Mouse (Mus musculus) heart, adult 18-20 months (tissue): Measurements from ENCODE around the gene Enthd1. TPM values are rescaled to one million over a fixed set of nuclear protein-coding genes. Genes with fewer than 3 reads are reported as not detected.

Experiments used
- DNase-seq, 2 experiments: peaks; one replicate each; pipeline ENCODE4 v3.0.0; 2021 to 2022; ENCODE audit warnings: mixed read lengths in 1 of 2
- total RNA-seq, 2 experiments: library from RNA; stranded (reverse); gene quantifications; 2 replicates each; pipeline ENCODE4 v1.2.3; 2021

Gene Enthd1
- total RNA-seq, 2 experiments from 2014 or later, result not detected

- DNase-seq, result no peak
Observed at GRCm38 (mm10) chr15:80574211-80575040, 9.5 kb upstream of the Enthd1 start.

GRCm38 (mm10) chr15:80572811-80573520 lies 8.0 kb upstream of the Enthd1 start:
- peak; percentile 32 to 41 for DNase-seq

GRCm38 (mm10) chr15:80572291-80572690 lies 7.3 kb upstream of the Enthd1 start, which contains the start of gene Grap2:
Gene Grap2, plus strand, starts transcription at chr15:80572594.
- peak in 1 of 2 experiments; percentile 36 for DNase-seq

GRCm38 (mm10) chr15:80571611-80572010 lies 6.7 kb upstream of the Enthd1 start:
- no peak for DNase-seq

- DNase-seq, result no peak
Observed at GRCm38 (mm10) chr15:80570226-80570625, 5.3 kb upstream of the Enthd1 start.

- no peak for DNase-seq
Observed at GRCm38 (mm10) chr15:80569205-80569604, 4.2 kb upstream of the Enthd1 start.

GRCm38 (mm10) chr15:80567731-80568130 lies 2.8 kb upstream of the Enthd1 start:
- DNase-seq, result no peak

GRCm38 (mm10) chr15:80567139-80567538 lies 2.2 kb upstream of the Enthd1 start:
- DNase-seq, result no peak

- DNase-seq, result no peak
Observed at GRCm38 (mm10) chr15:80566696-80567095, 1.7 kb upstream of the Enthd1 start.

- no peak for DNase-seq
Observed at GRCm38 (mm10) chr15:80563634-80564208, 1.2 kb downstream of the Enthd1 start.

- DNase-seq, result no peak
Observed at GRCm38 (mm10) chr15:80562446-80562845, 2.5 kb downstream of the Enthd1 start.

GRCm38 (mm10) chr15:80560646-80561580 lies 4.0 kb downstream of the Enthd1 start:
- no peak for DNase-seq

- DNase-seq, result no peak
Observed at GRCm38 (mm10) chr15:80559978-80560377, 5.0 kb downstream of the Enthd1 start.

GRCm38 (mm10) chr15:80559534-80559933 lies 5.4 kb downstream of the Enthd1 start:
- DNase-seq, result no peak

GRCm38 (mm10) chr15:80557745-80558144 lies 7.2 kb downstream of the Enthd1 start:
- DNase-seq, result no peak

GRCm38 (mm10) chr15:80556021-80556420 lies 8.9 kb downstream of the Enthd1 start:
- no peak for DNase-seq

- DNase-seq, result no peak
Observed at GRCm38 (mm10) chr15:80554860-80555822, 9.8 kb downstream of the Enthd1 start.

- no peak for DNase-seq
Observed at GRCm38 (mm10) chr15:80545430-80545829, 19.5 kb downstream of the Enthd1 start.

GRCm38 (mm10) chr15:80544115-80544514 lies 20.8 kb downstream of the Enthd1 start:
- no peak for DNase-seq

- DNase-seq, result no peak
Observed at GRCm38 (mm10) chr15:80538671-80539340, 26.1 kb downstream of the Enthd1 start.
